Mouse (Mus musculus) erythroblast, embryonic 14.5 days (primary cell): Measurements from ENCODE around the gene Slc2a3.
A peak's percentile ranks its signal among the peaks of the same experiment; 100 is the strongest.

ENCODE experiments used
- GATA1 ChIP-seq: IDR thresholded peaks from 2 replicates; pipeline ENCODE4 v1.6.1; 2012; ENCODE audit warnings: low read length, inconsistent platforms, mixed read lengths
- TAL1 ChIP-seq: IDR thresholded peaks from 3 replicates; pipeline ENCODE4 v1.6.1; 2012; ENCODE audit warnings: low read length, inconsistent platforms, mixed read lengths

DNA sequence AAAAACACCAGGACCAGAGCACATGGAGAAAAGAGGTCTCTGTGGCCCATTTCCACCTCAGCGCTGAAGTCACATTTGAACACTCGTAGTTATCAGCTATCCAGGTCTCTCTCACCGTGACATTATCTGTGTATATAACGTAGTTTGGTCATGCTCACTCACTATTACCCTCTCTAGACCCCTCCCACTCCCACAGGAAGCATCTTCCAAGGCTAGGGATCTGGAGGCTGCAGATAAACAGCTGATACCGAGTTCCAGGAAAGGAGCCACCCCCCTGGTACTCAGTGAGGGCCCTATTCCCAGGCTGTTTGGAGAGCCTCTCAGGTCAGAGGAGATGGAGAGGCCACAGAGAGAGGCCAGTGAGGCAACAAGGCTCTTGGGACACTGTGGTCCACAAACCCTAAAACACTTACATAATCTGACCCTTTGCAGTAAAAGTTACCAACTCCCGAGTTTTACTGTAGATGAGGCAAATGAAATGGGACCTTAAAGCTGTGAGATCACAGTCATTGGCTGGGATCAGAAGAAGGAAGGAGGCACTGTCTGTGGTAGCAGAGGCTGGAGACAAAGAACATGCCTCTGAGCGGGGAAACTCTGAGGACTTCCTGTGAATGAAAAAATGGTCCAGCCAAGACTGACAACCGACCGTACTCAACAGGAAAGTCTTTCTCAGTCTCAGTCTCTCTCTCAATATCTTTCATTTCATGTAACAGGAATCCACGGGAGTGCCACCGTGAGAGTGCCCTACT is 38.3 kb downstream of the Slc2a3 start:
- TF ChIP-seq TAL1 (peak; percentile 53), GATA1 (peak; percentile 55)
